Mouse (Mus musculus) skeletal muscle tissue, adult 2 months (tissue): ENCODE results near the gene Uimc1.
"Not testable (repeated sequence)": the region's sequence is repeated elsewhere in the genome, so short reads cannot be mapped to it uniquely, and the experiment has no call there.

ENCODE experiments used
- DNase-seq: peaks from one replicate; pipeline ENCODE4 v3.0.0-alpha.2; 2012; ENCODE audit warnings: low read depth, low spot score

Gene Uimc1

GRCm38 (mm10) chr13:55099726-55100478 is at the start of gene Uimc1:
TSS of gene Uimc1 (minus strand) at chr13:55100300.
- peak; percentile 71 for DNase-seq

GRCm38 (mm10) chr13:55140271-55140670 is 40.2 kb upstream of the Uimc1 start:
- no peak for DNase-seq

- DNase-seq: no peak
Observed at GRCm38 (mm10) chr13:55135382-55135781, 35.3 kb upstream of the Uimc1 start.

- DNase-seq: no peak
Observed at GRCm38 (mm10) chr13:55133448-55133847, 33.3 kb upstream of the Uimc1 start, which contains the start of gene Gm17617. TSS of gene Gm17617 (minus strand) at chr13:55133548.

- DNase-seq: no peak
Observed at GRCm38 (mm10) chr13:55124903-55125302, 24.8 kb upstream of the Uimc1 start.

GRCm38 (mm10) chr13:55114375-55114774 is 14.3 kb upstream of the Uimc1 start:
- no peak for DNase-seq

GRCm38 (mm10) chr13:55107694-55108093 is 7.6 kb upstream of the Uimc1 start:
- peak; percentile 43 for DNase-seq

GRCm38 (mm10) chr13:55107116-55107515 is 7.0 kb upstream of the Uimc1 start:
- DNase-seq: no peak

GRCm38 (mm10) chr13:55105953-55106691 is 6.0 kb upstream of the Uimc1 start:
- no peak for DNase-seq

GRCm38 (mm10) chr13:55105045-55105952 is 5.2 kb upstream of the Uimc1 start, which contains the start of gene Zfp346:
TSS of gene Zfp346 (plus strand) at chr13:55105311.
- peak; percentile 96 for DNase-seq

- DNase-seq: no peak
Observed at GRCm38 (mm10) chr13:55103351-55103750, 3.3 kb upstream of the Uimc1 start.

GRCm38 (mm10) chr13:55102366-55102765 is 2.3 kb upstream of the Uimc1 start:
- no peak for DNase-seq

- DNase-seq: no peak
Observed at GRCm38 (mm10) chr13:55101627-55102026, 1.5 kb upstream of the Uimc1 start.

GRCm38 (mm10) chr13:55099066-55099725 is 904 bp downstream of the Uimc1 start:
- DNase-seq: no peak

GRCm38 (mm10) chr13:55097841-55098240 is 2.3 kb downstream of the Uimc1 start:
- not testable (repeated sequence) for DNase-seq

GRCm38 (mm10) chr13:55092588-55092987 is 7.5 kb downstream of the Uimc1 start:
- no peak for DNase-seq

GRCm38 (mm10) chr13:55075597-55075996 is 24.5 kb downstream of the Uimc1 start:
- no peak for DNase-seq

- peak; percentile 1 for DNase-seq
Observed at GRCm38 (mm10) chr13:55071322-55071721, 28.8 kb downstream of the Uimc1 start.

- DNase-seq: no peak
Observed at GRCm38 (mm10) chr13:55069719-55070118, 30.4 kb downstream of the Uimc1 start.

GRCm38 (mm10) chr13:55063276-55063675 is 36.8 kb downstream of the Uimc1 start:
- no peak for DNase-seq

- no peak for DNase-seq
Observed at GRCm38 (mm10) chr13:55058042-55058441, 42.1 kb downstream of the Uimc1 start.
